Mouse (Mus musculus): ENCODE measurements at regions not wholly inside any gene's neighbourhood (a gene's known extent, or its start where the extent isn't known, plus 50 kb on each side); places are given as distances from the start of the nearest gene placed in this dataset.

DNA sequence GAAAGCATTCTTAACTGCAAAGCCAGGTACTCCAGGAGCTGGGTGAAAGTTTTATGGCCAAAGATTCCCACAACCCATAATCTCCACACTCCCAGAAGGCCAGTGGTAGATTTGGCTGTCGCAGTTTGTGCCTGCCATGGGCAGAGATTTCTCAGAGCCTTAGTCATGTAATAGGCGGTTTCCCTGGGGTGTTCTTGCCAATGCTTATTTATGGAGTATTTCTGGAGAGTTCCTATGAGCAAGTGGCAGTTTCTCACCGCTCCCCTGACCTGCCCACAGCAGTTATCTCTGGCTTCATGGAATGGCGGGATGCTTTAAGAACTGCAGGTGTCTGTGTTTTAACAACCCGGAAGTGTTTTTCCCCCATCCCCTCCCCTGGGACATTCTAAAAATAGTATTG lies 179.8 kb downstream of the 4933412E24Rik start:
- Histone ChIP-seq H3K27ac (ENCODE audit: control insufficient read depth, low read depth, low read length) (no peak overlapping the region), H3K79me2 (ENCODE audit: control insufficient read depth, insufficient read depth, low read length, poor library complexity) (no peaks in the 10 kb centered on the region)

DNA sequence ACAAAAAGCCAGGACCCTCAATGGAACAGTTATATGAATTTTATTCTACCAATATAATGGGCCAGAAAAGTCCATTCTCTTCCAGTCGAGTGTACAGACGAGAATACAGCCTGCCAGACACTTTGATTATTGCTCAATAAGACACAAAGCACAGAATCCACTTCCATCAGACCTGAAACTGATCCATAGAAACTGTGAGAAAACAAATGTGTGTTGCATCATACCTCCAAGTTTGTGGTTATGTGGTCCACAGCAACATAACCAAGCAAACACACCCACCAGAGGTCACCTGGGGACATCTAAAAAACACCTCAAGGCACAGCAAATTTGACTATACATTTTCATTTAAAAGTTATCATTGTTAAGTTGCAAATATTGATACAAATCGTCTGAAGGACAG lies 183.2 kb downstream of the 4933412E24Rik start:
- no peak for DNase-seq (ENCODE audit: low read depth, low spot score)
- Histone ChIP-seq H3K4me3 (ENCODE audit: control insufficient read depth in 1 of 2, insufficient read depth in 1 of 2, low read depth in 2 of 2, low read length in 2 of 2) (no peak overlapping the region), H3K27me3 (ENCODE audit: control insufficient read depth in 1 of 2, insufficient read depth in 2 of 2, low read length in 2 of 2) (no peaks in the 10 kb centered on the region), H3K9ac (ENCODE audit: control insufficient read depth, low read depth, low read length, poor library complexity, severe bottlenecking) (no peak overlapping the region), H3K27ac (ENCODE audit: control insufficient read depth, low read depth, low read length) (no peak overlapping the region), H3K79me2 (ENCODE audit: control insufficient read depth, insufficient read depth, low read length, poor library complexity) (no peaks in the 10 kb centered on the region), H3K4me1 (ENCODE audit: control insufficient read depth in 1 of 2, insufficient read depth in 2 of 2, low read length in 2 of 2) (no peaks in the 10 kb centered on the region; a peak in 1 of 4 replicates), H3K9me3 (replicated peaks; ENCODE audit: insufficient read depth, low read length) (no peaks in the 10 kb centered on the region), H3K36me3 (ENCODE audit: control insufficient read depth in 1 of 2, insufficient read depth in 2 of 2, low read length in 2 of 2) (no peaks in the 10 kb centered on the region)
- TF ChIP-seq CHD1 (IDR thresholded peaks at IDR 0.05; ENCODE audit: low read depth, low read length) (no peak), MXI1 (IDR thresholded peaks at IDR 0.05; ENCODE audit: low read depth, low read length) (no peak), MYB (IDR thresholded peaks at IDR 0.05; ENCODE audit: low read depth, low read length) (no peak), TBP (IDR thresholded peaks at IDR 0.05; ENCODE audit: low read depth, low read length) (no peak), ETS1 (IDR thresholded peaks at IDR 0.05; ENCODE audit: low read depth, low read length) (no peak), ZMIZ1 (IDR thresholded peaks at IDR 0.05; ENCODE audit: low read depth, low read length) (no peak), HCFC1 (IDR thresholded peaks at IDR 0.05; ENCODE audit: low read depth, low read length) (no peak), MAX (IDR thresholded peaks at IDR 0.05; ENCODE audit: low read length) (no peak), MEF2A (IDR thresholded peaks at IDR 0.05; ENCODE audit: extremely low read depth, insufficient replicate concordance, low read depth, low read length, poor library complexity, severe bottlenecking) (no peak), MAZ (IDR thresholded peaks at IDR 0.05; ENCODE audit: low read depth, low read length) (no peak), POLR2AphosphoS2 (IDR thresholded peaks at IDR 0.05; ENCODE audit: low read length) (no peak), CTCF (IDR thresholded peaks at IDR 0.05 in 2 of 3, conservative IDR thresholded peaks at IDR 0.05 in 1 of 3; ENCODE audit: control insufficient read depth in 1 of 3, insufficient read depth in 1 of 3, low read depth in 2 of 3, low read length in 3 of 3, poor library complexity in 1 of 3, severe bottlenecking in 1 of 3) (no peak)

More for the DNA sequence above, 179.8 kb downstream of the 4933412E24Rik start:
- TF ChIP-seq ETS1 (IDR thresholded peaks at IDR 0.05; ENCODE audit: low read depth, low read length) (no peak), ZNF384 (IDR thresholded peaks at IDR 0.05; ENCODE audit: low read depth, low read length) (no peak), ZKSCAN1 (IDR thresholded peaks at IDR 0.05; ENCODE audit: low read depth, low read length) (no peak), CTCF (IDR thresholded peaks at IDR 0.05 in 2 of 3, conservative IDR thresholded peaks at IDR 0.05 in 1 of 3; ENCODE audit: control insufficient read depth in 1 of 3, insufficient read depth in 1 of 3, low read depth in 2 of 3, low read length in 3 of 3, poor library complexity in 1 of 3, severe bottlenecking in 1 of 3) (no peak), MAFK (IDR thresholded peaks at IDR 0.05; ENCODE audit: borderline replicate concordance, low read depth, low read length) (no peak), JUND (IDR thresholded peaks at IDR 0.05; ENCODE audit: low read depth, low read length) (no peak), EP300 (IDR thresholded peaks at IDR 0.05; ENCODE audit: low read depth in 1 of 2, low read length in 2 of 2) (no peak), POLR2A (IDR thresholded peaks at IDR 0.05; ENCODE audit: control insufficient read depth in 1 of 2, insufficient read depth in 1 of 2, low read depth in 1 of 2, low read length in 2 of 2, poor library complexity in 1 of 2) (no peak), NRF1 (IDR thresholded peaks at IDR 0.05; ENCODE audit: insufficient read depth, low read depth, low read length, poor library complexity, severe bottlenecking) (no peak), UBTF (IDR thresholded peaks at IDR 0.05; ENCODE audit: borderline replicate concordance, insufficient read depth, low read depth, low read length) (no peak), MYC (IDR thresholded peaks at IDR 0.05; ENCODE audit: low read depth, low read length) (no peak), E2F4 (IDR thresholded peaks at IDR 0.05; ENCODE audit: borderline replicate concordance, low read depth, low read length) (no peak), MXI1 (IDR thresholded peaks at IDR 0.05; ENCODE audit: low read depth, low read length) (no peak), CHD1 (IDR thresholded peaks at IDR 0.05; ENCODE audit: low read depth, low read length) (no peak), CHD2 (IDR thresholded peaks at IDR 0.05; ENCODE audit: low read length) (no peak)
- no peak overlapping the region for H3K9ac ChIP-seq (ENCODE audit: control insufficient read depth, low read depth, low read length, poor library complexity, severe bottlenecking)
- H3K27me3 ChIP-seq (ENCODE audit: control insufficient read depth in 1 of 2, insufficient read depth in 2 of 2, low read length in 2 of 2): no peaks in the 10 kb centered on the region
- no peak for DNase-seq (ENCODE audit: low read depth, low spot score)
- H3K36me3 ChIP-seq (ENCODE audit: control insufficient read depth in 1 of 2, insufficient read depth in 2 of 2, low read length in 2 of 2): no peaks in the 10 kb centered on the region
- H3K4me3 ChIP-seq (ENCODE audit: control insufficient read depth in 1 of 2, insufficient read depth in 1 of 2, low read depth in 2 of 2, low read length in 2 of 2): no peak overlapping the region
- H3K9me3 ChIP-seq (replicated peaks; ENCODE audit: insufficient read depth, low read length): no peaks in the 10 kb centered on the region
- no peaks in the 10 kb centered on the region for H3K4me1 ChIP-seq (ENCODE audit: control insufficient read depth in 1 of 2, insufficient read depth in 2 of 2, low read length in 2 of 2)

Measured in MEL (cell line).